Mouse (Mus musculus): ENCODE measurements around the gene Rad9a. TPM values are rescaled to one million over a fixed set of nuclear protein-coding genes. Genes with fewer than 3 reads are reported as not detected.

Gene Rad9a
- polyA plus RNA-seq, 1 experiment from 2014 or later: 35.0 TPM

DNA sequence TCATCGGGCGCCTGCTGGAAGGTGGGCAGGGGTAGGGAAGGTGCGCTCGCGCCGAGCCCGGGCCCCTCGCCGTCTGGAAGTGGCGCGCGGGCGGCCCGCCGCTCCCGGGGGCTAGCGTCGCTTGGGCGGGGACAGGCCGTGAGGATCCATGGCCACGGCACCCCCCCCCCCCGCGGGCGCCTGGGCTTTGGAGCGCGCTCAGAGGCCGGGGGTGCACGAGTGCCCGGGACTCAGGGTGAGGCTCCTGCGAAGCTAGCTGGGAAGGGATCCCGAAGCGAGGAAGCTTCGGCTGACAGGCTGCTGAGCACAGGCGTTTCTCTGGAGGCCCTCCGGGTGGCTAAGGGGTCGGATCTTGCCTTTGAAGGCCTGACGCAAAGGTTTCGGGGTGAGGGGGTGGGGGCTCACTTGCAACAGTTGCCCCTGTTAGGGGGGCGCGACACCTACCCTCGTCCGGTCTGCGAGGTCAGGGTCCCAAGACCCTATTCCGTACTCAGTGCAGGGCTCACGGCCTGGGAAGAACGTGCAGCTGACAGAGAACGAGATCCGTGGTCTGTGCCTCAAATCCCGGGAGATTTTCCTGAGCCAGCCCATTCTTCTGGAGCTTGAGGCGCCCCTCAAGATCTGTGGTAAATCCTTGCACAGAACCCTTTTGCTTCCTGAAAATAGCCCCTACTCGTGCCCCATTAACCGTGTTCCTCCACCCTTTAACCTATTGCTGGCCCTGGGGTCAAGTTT is 9.0 kb downstream of the Rad9a start:
- Histone ChIP-seq H3K9me3 (replicated peaks) (no peaks in the 10 kb centered on the region), H3K4me1 (peaks cover 51% of the 10 kb centered on the region), H3K9ac (peak overlapping the region; percentile 97), H3K27me3 (no peaks in the 10 kb centered on the region), H3K4me2 (replicated peaks) (peak overlapping the region; percentile 81), H3K36me3 (peaks cover 41% of the 10 kb centered on the region), H3K4me3 (replicated peaks) (peak overlapping the region; percentile 90), H3K27ac (replicated peaks) (peak overlapping the region; percentile 96)
- under 1% methylated on average over 49 of the region's 52 CpGs for WGBS
- peak; percentile 49; the same call in 1 of the 2 replicates for ATAC-seq (ENCODE audit: insufficient number of reproducible peaks, low FRiP score, low TSS enrichment, low read depth)

- WGBS: 5% methylated on average over 41 of the region's 47 CpGs
- peaks cover 45% of the 10 kb centered on the region for H3K4me1 ChIP-seq
- peak; percentile 93 for ATAC-seq (ENCODE audit: insufficient number of reproducible peaks, low FRiP score, low TSS enrichment, low read depth)
- H3K9me3 ChIP-seq (replicated peaks): no peaks in the 10 kb centered on the region
- H3K27me3 ChIP-seq: no peaks in the 10 kb centered on the region
- H3K4me3 ChIP-seq (replicated peaks): peak within 1 kb of the TSS; percentile 90
- peak within 1 kb of the TSS; percentile 81 for H3K4me2 ChIP-seq (replicated peaks)
- peaks cover 35% of the 10 kb centered on the region for H3K36me3 ChIP-seq
- peak within 1 kb of the TSS; percentile 96 for H3K27ac ChIP-seq (replicated peaks)
- peak within 1 kb of the TSS; percentile 97 for H3K9ac ChIP-seq
Observed at GRCm38 (mm10) chr19:4191528-4192250, 9.8 kb downstream of the Rad9a start, which contains the start of gene Ppp1ca. Gene Ppp1ca, plus strand, starts transcription at chr19:4192065.

DNA sequence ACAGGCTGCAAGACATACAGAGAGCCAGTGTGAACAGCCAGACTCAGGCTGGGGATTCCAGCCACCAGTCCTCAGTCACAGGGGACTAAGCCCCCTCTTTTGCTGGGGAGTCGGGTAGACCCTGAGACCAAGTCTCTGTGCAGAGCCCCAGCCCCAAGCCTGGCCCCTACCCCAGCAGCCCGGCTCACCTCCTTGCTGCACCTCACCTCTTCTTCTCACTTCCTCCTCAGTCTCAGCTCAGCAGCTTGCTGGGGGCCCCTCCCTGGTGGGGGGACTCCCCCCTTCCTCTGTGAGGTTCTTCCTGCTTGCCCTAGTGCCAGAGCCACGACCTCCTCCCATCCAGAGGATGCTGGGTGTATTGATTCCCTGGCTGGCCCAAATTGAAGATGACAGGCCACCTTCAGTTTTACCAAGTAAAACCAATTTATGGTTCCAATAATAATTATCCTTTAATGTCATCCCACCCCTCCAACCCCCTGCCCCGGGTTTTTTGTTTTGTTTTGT is 10.6 kb downstream of the Rad9a start, which contains the start of gene Tbc1d10c:
Tbc1d10c (minus strand) TSS at position 454 of the 504 bp plus-strand sequence.
- WGBS: 50% methylated on average over 4 of the region's 4 CpGs
- peak within 1 kb of the TSS; percentile 96 for H3K27ac ChIP-seq (replicated peaks)

DNA sequence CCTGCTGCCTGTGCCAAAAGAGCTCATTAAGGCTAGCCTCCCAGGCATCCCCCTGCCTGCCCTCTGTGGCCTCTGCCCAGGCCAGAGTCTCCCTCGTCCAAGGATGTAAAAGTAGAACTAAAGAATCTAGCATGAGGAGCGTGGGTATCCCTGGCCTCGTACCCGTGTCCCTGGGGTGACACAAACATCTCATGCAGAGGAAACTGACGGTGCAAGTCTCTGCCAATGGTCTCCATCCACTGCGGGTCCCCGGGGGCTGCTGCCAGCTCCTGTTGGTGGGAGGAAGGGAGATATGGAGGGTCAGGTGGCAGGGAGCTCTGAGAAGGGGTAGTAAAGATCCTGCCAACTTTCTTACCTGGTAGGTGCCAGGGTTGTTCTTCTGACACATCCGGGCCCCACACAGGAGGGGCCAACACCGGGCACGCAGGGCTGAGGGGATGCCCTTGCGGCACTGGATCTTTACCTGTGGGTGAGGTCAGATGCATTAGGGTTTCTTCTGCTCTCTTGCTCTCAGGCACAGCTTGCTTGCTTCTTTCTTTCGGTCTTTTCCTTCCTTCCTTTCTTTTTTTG is 12.3 kb downstream of the Rad9a start:
- 82% methylated on average over 12 of the region's 12 CpGs for WGBS
- no peaks in the 10 kb centered on the region for H3K9me3 ChIP-seq (replicated peaks)
- no peak overlapping the region for H3K27ac ChIP-seq (replicated peaks)
- no peak overlapping the region for H3K4me3 ChIP-seq (replicated peaks)
- no peak for ATAC-seq (ENCODE audit: insufficient number of reproducible peaks, low FRiP score, low TSS enrichment, low read depth)
- no peak overlapping the region for H3K9ac ChIP-seq
- H3K27me3 ChIP-seq: no peaks in the 10 kb centered on the region
- no peak overlapping the region for H3K4me2 ChIP-seq (replicated peaks)
- H3K4me1 ChIP-seq: peaks cover 37% of the 10 kb centered on the region
- peaks cover 9% of the 10 kb centered on the region for H3K36me3 ChIP-seq

More for the DNA sequence above, 10.6 kb downstream of the Rad9a start, which contains the start of gene Tbc1d10c:
- ATAC-seq (ENCODE audit: insufficient number of reproducible peaks, low FRiP score, low TSS enrichment, low read depth): no peak
- Histone ChIP-seq H3K27me3 (no peaks in the 10 kb centered on the region), H3K9me3 (replicated peaks) (no peaks in the 10 kb centered on the region), H3K4me2 (replicated peaks) (peak within 1 kb of the TSS; percentile 81), H3K4me1 (peaks cover 38% of the 10 kb centered on the region), H3K4me3 (replicated peaks) (peak within 1 kb of the TSS; percentile 90), H3K9ac (peak within 1 kb of the TSS; percentile 97), H3K36me3 (peaks cover 27% of the 10 kb centered on the region)

GRCm38 (mm10) chr19:4187303-4187702 is 14.2 kb downstream of the Rad9a start:
- no peak for ATAC-seq (ENCODE audit: insufficient number of reproducible peaks, low FRiP score, low TSS enrichment, low read depth)
- Histone ChIP-seq H3K9me3 (replicated peaks) (no peaks in the 10 kb centered on the region), H3K9ac (no peak overlapping the region), H3K4me1 (peaks cover 23% of the 10 kb centered on the region), H3K27me3 (no peaks in the 10 kb centered on the region), H3K4me2 (replicated peaks) (no peak overlapping the region), H3K4me3 (replicated peaks) (no peak overlapping the region), H3K27ac (replicated peaks) (no peak overlapping the region), H3K36me3 (no peaks in the 10 kb centered on the region)
- WGBS: 70% methylated on average over 3 of the region's 3 CpGs

- Histone ChIP-seq H3K36me3 (no peaks in the 10 kb centered on the region), H3K4me1 (peaks cover 16% of the 10 kb centered on the region), H3K4me2 (replicated peaks) (no peak overlapping the region), H3K9me3 (replicated peaks) (no peaks in the 10 kb centered on the region), H3K27me3 (no peaks in the 10 kb centered on the region), H3K27ac (replicated peaks) (no peak overlapping the region; the same call in 1 of the 2 replicates), H3K4me3 (replicated peaks) (no peak overlapping the region), H3K9ac (no peak overlapping the region)
- 51% methylated on average over 15 of the region's 15 CpGs for WGBS
- no peak for ATAC-seq (ENCODE audit: insufficient number of reproducible peaks, low FRiP score, low TSS enrichment, low read depth)
Observed at GRCm38 (mm10) chr19:4184976-4185975, 16.2 kb downstream of the Rad9a start.

GRCm38 (mm10) chr19:4183689-4184088 is 17.8 kb downstream of the Rad9a start:
- Histone ChIP-seq H3K4me2 (replicated peaks) (no peak overlapping the region), H3K27ac (replicated peaks) (no peak overlapping the region), H3K27me3 (no peaks in the 10 kb centered on the region), H3K4me1 (peaks cover 16% of the 10 kb centered on the region), H3K4me3 (replicated peaks) (no peak overlapping the region), H3K9me3 (replicated peaks) (no peaks in the 10 kb centered on the region), H3K9ac (no peak overlapping the region), H3K36me3 (no peaks in the 10 kb centered on the region)
- ATAC-seq (ENCODE audit: insufficient number of reproducible peaks, low FRiP score, low TSS enrichment, low read depth): no peak
- 63% methylated on average over 2 of the region's 2 CpGs for WGBS

DNA sequence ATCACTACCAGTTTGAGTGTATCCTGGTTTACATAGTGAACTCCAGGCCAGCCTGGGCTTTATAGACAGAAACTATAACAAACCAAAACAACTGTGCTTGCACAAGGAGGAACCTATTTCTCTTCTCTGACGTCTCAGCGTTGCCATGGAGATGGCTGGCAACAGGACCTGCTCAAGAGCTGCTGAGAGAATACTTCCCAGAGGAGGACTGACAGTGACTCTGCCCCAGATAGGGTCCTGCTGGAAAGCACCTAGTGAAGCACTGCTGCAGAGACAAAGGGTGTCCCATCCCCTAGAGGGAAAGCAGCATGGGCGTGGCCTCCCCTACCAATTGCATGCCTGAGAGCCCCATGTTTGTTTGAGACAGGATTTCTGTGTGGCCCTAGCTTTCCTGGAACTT is 19.6 kb downstream of the Rad9a start:
- Histone ChIP-seq H3K27me3 (no peaks in the 10 kb centered on the region), H3K9me3 (replicated peaks) (no peaks in the 10 kb centered on the region), H3K36me3 (no peaks in the 10 kb centered on the region), H3K4me3 (replicated peaks) (no peak overlapping the region), H3K9ac (no peak overlapping the region), H3K4me2 (replicated peaks) (no peak overlapping the region), H3K4me1 (peaks cover 16% of the 10 kb centered on the region), H3K27ac (replicated peaks) (no peak overlapping the region)
- no peak for ATAC-seq (ENCODE audit: insufficient number of reproducible peaks, low FRiP score, low TSS enrichment, low read depth)
- 41% methylated on average over 3 of the region's 3 CpGs for WGBS

- 83% methylated on average over 7 of the region's 7 CpGs for WGBS
- Histone ChIP-seq H3K4me2 (replicated peaks) (no peak overlapping the region), H3K27ac (replicated peaks) (no peak overlapping the region), H3K4me1 (peaks cover 19% of the 10 kb centered on the region), H3K36me3 (no peaks in the 10 kb centered on the region), H3K4me3 (replicated peaks) (no peak overlapping the region), H3K27me3 (no peaks in the 10 kb centered on the region), H3K9me3 (replicated peaks) (no peaks in the 10 kb centered on the region), H3K9ac (no peak overlapping the region)
- no peak for ATAC-seq (ENCODE audit: insufficient number of reproducible peaks, low FRiP score, low TSS enrichment, low read depth)
Observed at GRCm38 (mm10) chr19:4180411-4180810, 21.1 kb downstream of the Rad9a start.

DNA sequence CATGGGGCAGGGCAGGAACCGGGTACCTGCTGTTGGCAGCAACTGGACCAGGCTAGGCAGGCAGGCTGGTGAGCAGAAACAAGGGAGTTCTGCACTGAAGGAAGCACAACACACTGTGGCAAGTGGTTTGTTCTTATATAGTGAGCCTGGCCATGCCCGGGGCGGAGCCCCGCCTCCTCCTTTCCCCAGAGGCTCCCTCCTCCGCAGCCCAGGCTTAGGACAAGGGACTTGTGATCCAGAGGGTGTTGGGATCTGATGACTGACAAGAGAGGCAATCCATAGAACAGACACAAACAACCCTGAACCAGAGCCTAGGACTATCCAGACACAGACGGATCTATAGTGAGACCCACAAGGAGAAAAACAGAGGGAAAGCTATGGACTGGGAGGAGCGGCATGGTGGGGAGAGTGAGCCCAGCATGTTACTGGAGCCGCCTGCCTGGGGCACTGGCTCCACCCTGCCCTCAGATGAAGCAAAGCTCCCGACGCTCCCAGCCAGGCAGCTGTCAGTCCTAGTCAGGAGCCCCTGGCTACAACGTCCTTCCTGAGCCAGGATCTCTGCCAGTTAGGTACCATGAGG is 26.0 kb downstream of the Rad9a start, which contains the start of gene Carns1:
Carns1 (minus strand) TSS at position 112 of the 580 bp plus-strand sequence.
- no peak within 1 kb of the TSS for H3K9ac ChIP-seq
- H3K36me3 ChIP-seq: no peaks in the 10 kb centered on the region
- peak within 1 kb of the TSS; percentile 24 for H3K27ac ChIP-seq (replicated peaks)
- H3K9me3 ChIP-seq (replicated peaks): no peaks in the 10 kb centered on the region
- WGBS: 8% methylated on average over 11 of the region's 11 CpGs
- no peaks in the 10 kb centered on the region for H3K27me3 ChIP-seq
- H3K4me1 ChIP-seq: peaks cover 26% of the 10 kb centered on the region
- peak within 1 kb of the TSS; percentile 26 for H3K4me2 ChIP-seq (replicated peaks)
- peak; percentile 74 for ATAC-seq (ENCODE audit: insufficient number of reproducible peaks, low FRiP score, low TSS enrichment, low read depth)
- H3K4me3 ChIP-seq (replicated peaks): 0 out of 2 replicates have a peak within 1 kb of the TSS, but pooled peaks have one; percentile 1
